Mouse (Mus musculus) MEL (cell line): ENCODE measurements around the gene Pcsk5.

ENCODE experiments used
- BHLHE40 ChIP-seq: IDR thresholded peaks from 2 replicates; pipeline ENCODE4 v1.6.1; 2012; ENCODE audit warnings: low read depth, mild to moderate bottlenecking, inconsistent platforms, low read length, improper control_type of control experiment, borderline replicate concordance
- CTCF ChIP-seq, 3 experiments: IDR thresholded peaks in 2 of 3; conservative IDR thresholded peaks in 1 of 3; 2 replicates each; pipeline ENCODE4 v1.5.1; 2011 to 2012; ENCODE audit warnings: low read length in 3 of 3, low read depth in 2 of 3, mild to moderate bottlenecking in 2 of 3, improper control_type of control experiment in 1 of 3, inconsistent platforms in 1 of 3, mixed read lengths in 1 of 3, moderate library complexity in 1 of 3; ENCODE audit not compliant: control insufficient read depth in 1 of 3, insufficient read depth in 1 of 3, poor library complexity in 1 of 3, severe bottlenecking in 1 of 3
- E2F4 ChIP-seq: IDR thresholded peaks from 2 replicates; pipeline ENCODE4 v1.6.1; 2011; ENCODE audit warnings: low read depth, low read length, improper control_type of control experiment, borderline replicate concordance
- EP300 ChIP-seq, 2 experiments: IDR thresholded peaks; 2 replicates each; pipeline ENCODE4 v1.6.1; 2011; ENCODE audit warnings: improper control_type of control experiment in 2 of 2, low read length in 2 of 2, low read depth in 1 of 2, mild to moderate bottlenecking in 1 of 2
- JUND ChIP-seq: IDR thresholded peaks from 2 replicates; pipeline ENCODE4 v1.6.1; 2011; ENCODE audit warnings: low read depth, mild to moderate bottlenecking, improper control_type of control experiment, low read length
- MAX ChIP-seq: IDR thresholded peaks from 2 replicates; pipeline ENCODE4 v1.6.1; 2011; ENCODE audit warnings: low read length, improper control_type of control experiment
- MEF2A ChIP-seq: IDR thresholded peaks from 2 replicates; pipeline ENCODE4 v1.6.1; 2014; ENCODE audit warnings: low read depth, mild to moderate bottlenecking, inconsistent platforms, low read length, improper control_type of control experiment; ENCODE audit not compliant: poor library complexity, insufficient replicate concordance, severe bottlenecking; ENCODE audit errors: extremely low read depth
- POLR2A ChIP-seq, 2 experiments: IDR thresholded peaks; 2 replicates each; pipeline ENCODE4 v1.6.1; 2011 to 2012; ENCODE audit warnings: low read length in 2 of 2, mild to moderate bottlenecking in 2 of 2, control low read depth in 1 of 2, improper control_type of control experiment in 1 of 2, low read depth in 1 of 2, moderate library complexity in 1 of 2; ENCODE audit not compliant: control insufficient read depth in 1 of 2, insufficient read depth in 1 of 2, poor library complexity in 1 of 2
- SIN3A ChIP-seq: IDR thresholded peaks from 2 replicates; pipeline ENCODE4 v1.6.1; 2012; ENCODE audit warnings: low read length, improper control_type of control experiment, inconsistent platforms
- TCF12 ChIP-seq: IDR thresholded peaks from 2 replicates; pipeline ENCODE4 v1.6.1; 2014; ENCODE audit warnings: low read depth, mild to moderate bottlenecking, inconsistent platforms, low read length, improper control_type of control experiment, moderate library complexity
- USF1 ChIP-seq: IDR thresholded peaks from 2 replicates; pipeline ENCODE4 v1.6.1; 2014; ENCODE audit warnings: low read depth, mild to moderate bottlenecking, inconsistent platforms, low read length, improper control_type of control experiment, moderate library complexity
- USF2 ChIP-seq, 2 experiments: IDR thresholded peaks; 2 replicates each; pipeline ENCODE4 v1.6.1; 2011 to 2012; ENCODE audit warnings: improper control_type of control experiment in 2 of 2, low read length in 2 of 2, borderline replicate concordance in 1 of 2, inconsistent platforms in 1 of 2, low read depth in 1 of 2, mild to moderate bottlenecking in 1 of 2; ENCODE audit not compliant: insufficient read depth in 1 of 2
- ZMIZ1 ChIP-seq: IDR thresholded peaks from 2 replicates; pipeline ENCODE4 v1.6.1; 2012; ENCODE audit warnings: low read depth, mild to moderate bottlenecking, inconsistent platforms, low read length, improper control_type of control experiment, moderate library complexity
- ZNF384 ChIP-seq: IDR thresholded peaks from 2 replicates; pipeline ENCODE4 v1.6.1; 2012; ENCODE audit warnings: low read depth, mild to moderate bottlenecking, inconsistent platforms, low read length, improper control_type of control experiment

- no peak for TF ChIP-seq E2F4
- no peak for TF ChIP-seq CTCF (IDR thresholded peaks at IDR 0.05 in 2 of 3, conservative IDR thresholded peaks at IDR 0.05 in 1 of 3; ENCODE audit: control insufficient read depth in 1 of 3, insufficient read depth in 1 of 3, low read depth in 2 of 3, low read length in 3 of 3, poor library complexity in 1 of 3, severe bottlenecking in 1 of 3)
- TF ChIP-seq SIN3A = no peak
- no peak for TF ChIP-seq USF1
- no peak for TF ChIP-seq POLR2A (IDR thresholded peaks at IDR 0.05; ENCODE audit: control insufficient read depth in 1 of 2, insufficient read depth in 1 of 2, low read depth in 1 of 2, low read length in 2 of 2, poor library complexity in 1 of 2)
- no peak for TF ChIP-seq ZNF384
- no peak for TF ChIP-seq MEF2A
- TF ChIP-seq BHLHE40 = no peak
- TF ChIP-seq ZMIZ1 = no peak
- no peak for TF ChIP-seq MAX
- no peak for TF ChIP-seq TCF12
- TF ChIP-seq JUND = no peak
- TF ChIP-seq USF2 (IDR thresholded peaks at IDR 0.05; ENCODE audit: borderline replicate concordance in 1 of 2, insufficient read depth in 1 of 2, low read depth in 1 of 2, low read length in 2 of 2) = no peak
- TF ChIP-seq EP300 (IDR thresholded peaks at IDR 0.05; ENCODE audit: low read depth in 1 of 2, low read length in 2 of 2) = no peak
Observed at GRCm38 (mm10) chr19:17860351-17861014, 23.1 kb upstream of the Pcsk5 start.
